Mouse (Mus musculus) Patski (cell line): ENCODE measurements around the gene Tcf7l2. TPM values are rescaled to one million over a fixed set of nuclear protein-coding genes. Genes with fewer than 3 reads are reported as not detected.

Experiments
- ATAC-seq: fragments of 100-300 bp; one replicate; pipeline ENCODE4 v1.8.0; 2021
- CTCF ChIA-PET: fragments of 350-600 bp; sonication (Branson Sonifier 250); formaldehyde crosslinking; loops from one replicate; lab custom pipeline; 2022; ENCODE audit warnings: inconsistent platforms; lab: Charles Lee
- POLR2A ChIA-PET: fragments of 350-600 bp; sonication (Branson Sonifier 250); formaldehyde crosslinking; loops from one replicate; lab custom pipeline; 2022; ENCODE audit warnings: antibody characterized with exemption, inconsistent platforms; lab: Charles Lee
- DNase-seq: peaks from one replicate; pipeline ENCODE4 v3.0.0-alpha.2; 2011; ENCODE audit warnings: low read depth, low spot score
- H3K27me3 ChIP-seq: fragments of 371-371 bp; one replicate; pipeline ENCODE4 v1.5.1; 2021
- CTCF ChIP-seq: fragments of 100-300 bp; IDR thresholded peaks from one replicate; pipeline ENCODE4 v1.5.1; 2021
- in situ Hi-C: fragments of 300-500 bp; cut with MboI; formaldehyde crosslinking; loops from 3 replicates; pipeline ENCODE4 v1.11.1; 2018; ENCODE audit warnings: low pct_unique_long_range_greater_than_20kb, mixed read lengths
- polyA plus RNA-seq: library from polyadenylated mRNA; unstranded; gene quantifications from one replicate; pipeline ENCODE4 v1.2.3, GENCODE M21; 2021

Gene Tcf7l2
- polyA plus RNA-seq, 1 experiment from 2014 or later = 22.1 TPM

- TF ChIP-seq CTCF = no peak
- POLR2A ChIA-PET = no interaction called here
- ATAC-seq (no peak), DNase-seq (peak; percentile 25)
- in situ Hi-C loops = no loop called here
- CTCF ChIA-PET = no interaction called here
- no peaks in the 10 kb centered on the region for H3K27me3 ChIP-seq
Measured at GRCm38 (mm10) chr19:55706806-55707205, 34.8 kb upstream of the Tcf7l2 start.

- DNase-seq = no peak
- in situ Hi-C loops = no loop called here
- no peak for ATAC-seq
- ChIA-PET POLR2A (no interaction called here), CTCF (no interaction called here)
- H3K27me3 ChIP-seq = no peaks in the 10 kb centered on the region
- TF ChIP-seq CTCF = no peak
Measured at GRCm38 (mm10) chr19:55708031-55708554, 33.5 kb upstream of the Tcf7l2 start.

- ATAC-seq (no peak), DNase-seq (no peak)
- ChIA-PET POLR2A (no interaction called here), CTCF (no interaction called here)
- H3K27me3 ChIP-seq = no peaks in the 10 kb centered on the region
- no peak for TF ChIP-seq CTCF
- in situ Hi-C loops = loop anchor here (5.0 to 10.0 kb wide), 4 partner anchors 94 to 424 kb away; no protein-coding TSS in a partner anchor
Measured at GRCm38 (mm10) chr19:55710841-55711240, 30.8 kb upstream of the Tcf7l2 start.

GRCm38 (mm10) chr19:55711701-55712100 is 29.9 kb upstream of the Tcf7l2 start:
- POLR2A ChIA-PET = interaction anchor here (1.6 kb wide), 1 partner anchor 30 kb away, joined by 3 read pairs; the partner anchor contains the start of gene Tcf7l2
- DNase-seq (no peak), ATAC-seq (no peak)
- H3K27me3 ChIP-seq = no peaks in the 10 kb centered on the region
- TF ChIP-seq CTCF = no peak
- in situ Hi-C loops = loop anchor here (5.0 to 10.0 kb wide), 4 partner anchors 94 to 423 kb away; no protein-coding TSS in a partner anchor
- CTCF ChIA-PET = interaction anchor here (1.1 to 1.5 kb wide), 3 partner anchors 26 to 492 kb away, joined by 3 to 8 read pairs (median 3); partner anchors contain the start of gene Tcf7l2

- no peaks in the 10 kb centered on the region for H3K27me3 ChIP-seq
- CTCF ChIA-PET = interaction anchor here (1.1 to 1.5 kb wide), 4 partner anchors 25 to 493 kb away, joined by 3 to 8 read pairs (median 3); partner anchors contain the start of gene Tcf7l2
- no peak for TF ChIP-seq CTCF
- POLR2A ChIA-PET = interaction anchor here (0.9 to 1.6 kb wide), 5 partner anchors 11 to 92 kb away, joined by 3 to 4 read pairs (median 3); partner anchors contain the start of gene Tcf7l2
- ATAC-seq (peak; percentile 72), DNase-seq (peak; percentile 90)
- in situ Hi-C loops = loop anchor here (5.0 to 10.0 kb wide), 4 partner anchors 95 to 422 kb away; no protein-coding TSS in a partner anchor
Measured at GRCm38 (mm10) chr19:55712678-55713077, 28.9 kb upstream of the Tcf7l2 start.

GRCm38 (mm10) chr19:55714015-55714414 is 27.6 kb upstream of the Tcf7l2 start:
- in situ Hi-C loops = loop anchor here (5.0 to 10.0 kb wide), 4 partner anchors 97 to 421 kb away; no protein-coding TSS in a partner anchor
- no peak for TF ChIP-seq CTCF
- CTCF ChIA-PET = interaction anchor here (1.3 kb wide), 1 partner anchor 143 kb away, joined by 3 read pairs; no protein-coding TSS in a partner anchor
- ATAC-seq (peak; percentile 68), DNase-seq (peak; percentile 83)
- H3K27me3 ChIP-seq = no peaks in the 10 kb centered on the region
- POLR2A ChIA-PET = no interaction called here

- in situ Hi-C loops = loop anchor here (5.0 to 10.0 kb wide), 4 partner anchors 97 to 420 kb away; no protein-coding TSS in a partner anchor
- ATAC-seq (no peak), DNase-seq (no peak)
- no peaks in the 10 kb centered on the region for H3K27me3 ChIP-seq
- POLR2A ChIA-PET = no interaction called here
- CTCF ChIA-PET = no interaction called here
- no peak for TF ChIP-seq CTCF
Measured at GRCm38 (mm10) chr19:55714665-55715064, 27.0 kb upstream of the Tcf7l2 start.

GRCm38 (mm10) chr19:55719083-55719482 is 22.5 kb upstream of the Tcf7l2 start:
- TF ChIP-seq CTCF = no peak
- in situ Hi-C loops = loop anchor here (10.0 kb wide), 2 partner anchors 304 to 416 kb away; no protein-coding TSS in a partner anchor
- ATAC-seq (no peak), DNase-seq (no peak)
- H3K27me3 ChIP-seq = no peaks in the 10 kb centered on the region
- ChIA-PET POLR2A (interaction anchor here (1.3 kb wide), 1 partner anchor 12 kb away, joined by 3 read pairs; no protein-coding TSS in a partner anchor), CTCF (interaction anchor here (1.0 kb wide), 1 partner anchor 9 kb away, joined by 4 read pairs; no protein-coding TSS in a partner anchor)

GRCm38 (mm10) chr19:55719524-55720408 is 21.9 kb upstream of the Tcf7l2 start:
- CTCF ChIA-PET = interaction anchor here (1.1 kb wide), 1 partner anchor 13 kb away, joined by 3 read pairs; no protein-coding TSS in a partner anchor
- in situ Hi-C loops = loop anchor here (10.0 kb wide), 2 partner anchors 305 to 415 kb away; no protein-coding TSS in a partner anchor
- ATAC-seq (peak; percentile 24), DNase-seq (no peak)
- no peaks in the 10 kb centered on the region for H3K27me3 ChIP-seq
- TF ChIP-seq CTCF = no peak
- POLR2A ChIA-PET = interaction anchor here (1.3 kb wide), 1 partner anchor 12 kb away, joined by 3 read pairs; no protein-coding TSS in a partner anchor
